ENCODE assay signal across 21 mouse cellular contexts in genomic region chr11:46245926-46246325, GRCm38 (mm10). TPM values are rescaled to one million over a fixed set of nuclear protein-coding genes. Genes with fewer than 3 reads are reported as not detected.
DNase-seq lines count a peak whose midpoint lies in the region; TF ChIP-seq lines count a peak whose summit lies in the region.
"Had no signal": no experiment of that assay in that cellular context is flagged by ENCODE, and none has a peak within 500 bp of the region (broad histone marks: within the 10 kb centered on the region; RNA-seq: fewer than 3 reads in every experiment).

No protein-coding gene starts in this region.

- H3K4me3 ChIP-seq in thymus, adult 2 months (ENCODE audit: control insufficient read depth, insufficient read depth, low read length), result no peak overlapping the region
- H3K4me3 ChIP-seq: embryonic facial prominence, embryonic 12.5 days; hindbrain, embryonic 13.5 days; limb, embryonic 10.5 days; liver, embryonic 12.5 days; stomach, embryonic 15.5 days had no signal

- peak; percentile 43 to 67 for DNase-seq in adrenal gland, adult (ENCODE audit: inconsistent age in 2 of 2, low spot score in 1 of 2)
- DNase-seq in adrenal gland, postnatal 4 days (ENCODE audit: low spot score in 2 of 2), result no peak
- DNase-seq in layer of hippocampus, adult 9-11 months, result peak; percentile 47
- DNase-seq in layer of hippocampus, postnatal 36 days, result no peak
- DNase-seq in right cerebral cortex, adult 2 months (ENCODE audit: low spot score in 2 of 2), result peak; percentile 51 to 57
- no peak for DNase-seq in right cerebral cortex, postnatal 4 days
- peak; percentile 51 to 65 for DNase-seq in right cerebral cortex, postnatal 36 days (ENCODE audit: low spot score in 2 of 2)
- DNase-seq in thymus, adult 2 months, result no peak
- DNase-seq: cerebellum, adult 11 months; gastrocnemius, postnatal 10 days; heart, postnatal 10 days; midbrain, embryonic 14.5 days; thymus, postnatal 25 days had no signal

- H3K36me3 ChIP-seq in thymus, adult 2 months (ENCODE audit: control insufficient read depth, insufficient read depth, low read length), result peaks cover 81% of the 10 kb centered on the region
- H3K36me3 ChIP-seq: liver, embryonic 12.5 days; stomach, embryonic 15.5 days had no signal

- 94% methylated on average over 8 of the region's 8 CpGs for WGBS in thymus, adult 2 months

- H3K4me1 ChIP-seq in thymus, adult 2 months (replicated peaks; ENCODE audit: control insufficient read depth, insufficient read depth, low read length), result no peaks in the 10 kb centered on the region
- H3K4me1 ChIP-seq: embryonic facial prominence, embryonic 12.5 days; limb, embryonic 10.5 days; stomach, embryonic 15.5 days had no signal

- H3K27ac ChIP-seq in thymus, adult 2 months (ENCODE audit: control insufficient read depth, insufficient read depth, low read length), result no peak overlapping the region
- H3K27ac ChIP-seq: embryonic facial prominence, embryonic 12.5 days; hindbrain, embryonic 13.5 days; kidney, postnatal 0 days; limb, embryonic 10.5 days; liver, embryonic 12.5 days; macrophage; stomach, embryonic 15.5 days had no signal

- no peak for TF ChIP-seq CTCF in thymus, adult 2 months (IDR thresholded peaks at IDR 0.05; ENCODE audit: borderline replicate concordance, control insufficient read depth, extremely low read depth, insufficient read depth, low read length, poor library complexity)

- no peaks in the 10 kb centered on the region for H3K27me3 ChIP-seq in thymus, adult 2 months (ENCODE audit: control insufficient read depth, insufficient read depth, low read length)
- H3K27me3 ChIP-seq: embryonic facial prominence, embryonic 12.5 days; hindbrain, embryonic 13.5 days; liver, embryonic 12.5 days; stomach, embryonic 15.5 days had no signal

- no peak for TF ChIP-seq POLR2A in thymus, adult 2 months (IDR thresholded peaks at IDR 0.05; ENCODE audit: control insufficient read depth, extremely low read depth, insufficient read depth, low read length, poor library complexity)

RNA-seq across cellular contexts. Expression of gene Fndc9, which starts 10.6 kb away (rescaled TPM):
- total RNA-seq in adrenal gland, postnatal 4 days (2021), result not detected
- 1 to 10 TPM in 1 of 2 experiments, under 1 TPM in 1; 0.92 to 1.3 TPM for total RNA-seq in layer of hippocampus, postnatal 36 days (2021)
- 0.09 TPM in 1 of 2 replicates, not detected in the other for polyA plus RNA-seq in thymus, adult 2 months (2012; rRNA removed)
- total RNA-seq: gastrocnemius, postnatal 10 days; heart, adult 8-10 months; heart, postnatal 10 days had no signal
- polyA plus RNA-seq: liver, embryonic 12.5 days; macrophage had no signal

Comparison
In these comparisons a context has a peak if more than half of its experiments do, and no peak if none do; other contexts are left out.
1. DNase-seq: peak in adrenal gland, adult (2 of 2), layer of hippocampus, adult 9-11 months (single experiment), right cerebral cortex, adult 2 months (2 of 2) and right cerebral cortex, postnatal 36 days (2 of 2); none in adrenal gland, postnatal 4 days (0 of 2), layer of hippocampus, postnatal 36 days (0 of 2), right cerebral cortex, postnatal 4 days (single experiment) and thymus, adult 2 months (single experiment).